ENCODE assay signal across 8 mouse cellular contexts in genomic region chr4:141766668-141767352, GRCm38 (mm10). TPM values are rescaled to one million over a fixed set of nuclear protein-coding genes. Genes with fewer than 3 reads are reported as not detected.
DNase-seq lines count a peak whose midpoint lies in the region; ATAC-seq and TF ChIP-seq lines count a peak whose summit lies in the region.

No protein-coding gene starts in this region.

- peak; percentile 18 for DNase-seq in cerebellum, adult 11 months
- DNase-seq in spleen, adult 2 months (ENCODE audit: low read depth in 1 of 2, low spot score in 2 of 2), result no peak
- DNase-seq in spleen, postnatal 10 days (ENCODE audit: low spot score in 2 of 2), result no peak
- no peak for DNase-seq in liver, embryonic 14.5 days (ENCODE audit: low read depth in 3 of 3, low spot score in 3 of 3)
- DNase-seq in urinary bladder, postnatal 36 days (ENCODE audit: low spot score in 2 of 2), result no peak
- no peak for DNase-seq in natural killer cell, adult 2 months (ENCODE audit: low spot score in 2 of 2)

- ATAC-seq in cerebellum, adult (ENCODE audit: insufficient number of reproducible peaks, low FRiP score, low TSS enrichment), result no peak
- peak; percentile 70 for ATAC-seq in hindbrain, embryonic 15.5 days (ENCODE audit: low FRiP score, low read depth)
- no peak; the same call in 1 of the 2 replicates for ATAC-seq in liver, embryonic 14.5 days (ENCODE audit: insufficient read depth)

- H3K9me3 ChIP-seq in hindbrain, embryonic 15.5 days, result no peaks in the 10 kb centered on the region
- no peaks in the 10 kb centered on the region for H3K9me3 ChIP-seq in liver, embryonic 14.5 days (ENCODE audit: control insufficient read depth, low read length)

- no peaks in the 10 kb centered on the region for H3K27me3 ChIP-seq in spleen, adult 2 months (ENCODE audit: control insufficient read depth, insufficient read depth, low read length)
- H3K27me3 ChIP-seq in hindbrain, embryonic 15.5 days, result no peaks in the 10 kb centered on the region
- H3K27me3 ChIP-seq in liver, embryonic 14.5 days (ENCODE audit: control insufficient read depth, insufficient read depth, low read length), result no peaks in the 10 kb centered on the region

- H3K36me3 ChIP-seq in spleen, adult 2 months (ENCODE audit: control insufficient read depth, insufficient read depth, low read length), result peaks cover 40% of the 10 kb centered on the region
- H3K36me3 ChIP-seq in hindbrain, embryonic 15.5 days, result peaks cover 71% of the 10 kb centered on the region
- H3K36me3 ChIP-seq in liver, embryonic 14.5 days (replicated peaks; ENCODE audit: control insufficient read depth, insufficient read depth, low read depth), result peaks cover 41% of the 10 kb centered on the region

- TF ChIP-seq EP300 in liver, embryonic 14.5 days (IDR thresholded peaks at IDR 0.05; ENCODE audit: low read depth), result no peak

- peak overlapping the region; percentile 8 for H3K4me2 ChIP-seq in hindbrain, embryonic 15.5 days
- peak overlapping the region; percentile 68 for H3K4me2 ChIP-seq in liver, embryonic 14.5 days (ENCODE audit: low read depth)

- peaks cover 2% of the 10 kb centered on the region; the same call in 1 of the 2 replicates for H3K4me1 ChIP-seq in spleen, adult 2 months (ENCODE audit: control insufficient read depth, insufficient read depth, insufficient read length)
- H3K4me1 ChIP-seq in hindbrain, embryonic 15.5 days (replicated peaks), result peaks cover 19% of the 10 kb centered on the region
- H3K4me1 ChIP-seq in liver, embryonic 14.5 days (replicated peaks; ENCODE audit: control insufficient read depth in 2 of 2, insufficient read depth in 2 of 2, low read length in 1 of 2), result peaks cover 48 to 55% of the 10 kb centered on the region in 2 experiments

- peak overlapping the region; percentile 46 for H3K27ac ChIP-seq in spleen, adult 2 months (ENCODE audit: insufficient read depth, low read length)
- peak overlapping the region; percentile 76 for H3K27ac ChIP-seq in hindbrain, embryonic 15.5 days (replicated peaks)
- peak overlapping the region; percentile 70 for H3K27ac ChIP-seq in liver, embryonic 14.5 days

- 70% methylated on average over 19 of the region's 19 CpGs for WGBS in spleen, adult 2 months
- 45% methylated on average over 19 of the region's 19 CpGs for WGBS in hindbrain, embryonic 15.5 days
- 67% methylated on average over 19 of the region's 19 CpGs for WGBS in liver, embryonic 14.5 days (ENCODE audit: insufficient replicate concordance)

- no peak for TF ChIP-seq CTCF in spleen, adult 2 months (IDR thresholded peaks at IDR 0.05; ENCODE audit: extremely low read depth, insufficient read depth, insufficient read length, insufficient replicate concordance)
- no peak for TF ChIP-seq CTCF in liver, embryonic 14.5 days (IDR thresholded peaks at IDR 0.05; ENCODE audit: low read depth)

- no peak overlapping the region for H3K9ac ChIP-seq in hindbrain, embryonic 15.5 days
- peak overlapping the region; percentile 29 for H3K9ac ChIP-seq in liver, embryonic 14.5 days (replicated peaks)

- H3K4me3 ChIP-seq in spleen, adult 2 months (ENCODE audit: extremely low read depth, insufficient read depth, insufficient read length), result no peak overlapping the region
- no peak overlapping the region for H3K4me3 ChIP-seq in hindbrain, embryonic 15.5 days
- peak overlapping the region; percentile 3 to 31; a peak in 3 of 4 replicates for H3K4me3 ChIP-seq in liver, embryonic 14.5 days (ENCODE audit: insufficient read depth in 1 of 2, low read depth in 2 of 2, low read length in 2 of 2)

- no peak for TF ChIP-seq POLR2A in spleen, adult 2 months (IDR thresholded peaks at IDR 0.05; ENCODE audit: low read depth, low read length)

RNA-seq across cellular contexts. Expression of gene Agmat, which starts 20.3 kb away (rescaled TPM):
- polyA plus RNA-seq in spleen, adult 2 months (2012; rRNA removed), result 0.15 and 0.18 TPM in 2 replicates
- 0.14 and 0.21 TPM in 2 replicates for polyA plus RNA-seq in hindbrain, embryonic 15.5 days (2015; fragmentation: Nextera tagmentation; extraction: Ambion mirVana)
- polyA plus RNA-seq in liver, embryonic 14.5 days (2012; rRNA removed), result 11.2 and 14.4 TPM in 2 replicates
- 18.1 and 18.7 TPM in 2 replicates for polyA plus RNA-seq in liver, embryonic 14.5 days (2014; fragmentation: Nextera tagmentation; extraction: Ambion mirVana)

RNA-seq across cellular contexts. Expression of gene Dnajc16, which starts 23.9 kb away (rescaled TPM):
- polyA plus RNA-seq in spleen, adult 2 months (2012; rRNA removed), result 6.6 and 8.0 TPM in 2 replicates
- polyA plus RNA-seq in hindbrain, embryonic 15.5 days (2015; fragmentation: Nextera tagmentation; extraction: Ambion mirVana), result 5.5 and 6.8 TPM in 2 replicates
- polyA plus RNA-seq in liver, embryonic 14.5 days (2012; rRNA removed), result 2.4 and 2.8 TPM in 2 replicates
- polyA plus RNA-seq in liver, embryonic 14.5 days (2014; fragmentation: Nextera tagmentation; extraction: Ambion mirVana), result 1.4 and 1.7 TPM in 2 replicates

RNA-seq across cellular contexts. Expression of gene Casp9, which starts 26.6 kb away (rescaled TPM):
- polyA plus RNA-seq in spleen, adult 2 months (2012; rRNA removed), result 18.4 and 25.1 TPM in 2 replicates
- polyA plus RNA-seq in hindbrain, embryonic 15.5 days (2015; fragmentation: Nextera tagmentation; extraction: Ambion mirVana), result 20.8 and 23.0 TPM in 2 replicates
- 7.5 and 7.6 TPM in 2 replicates for polyA plus RNA-seq in liver, embryonic 14.5 days (2012; rRNA removed)
- 5.8 and 6.5 TPM in 2 replicates for polyA plus RNA-seq in liver, embryonic 14.5 days (2014; fragmentation: Nextera tagmentation; extraction: Ambion mirVana)

RNA-seq across cellular contexts. Expression of gene Ddi2, which starts 43.6 kb away (rescaled TPM):
- polyA plus RNA-seq in spleen, adult 2 months (2012; rRNA removed), result 8.7 and 15.9 TPM in 2 replicates
- 13.8 and 15.1 TPM in 2 replicates for polyA plus RNA-seq in hindbrain, embryonic 15.5 days (2015; fragmentation: Nextera tagmentation; extraction: Ambion mirVana)
- 6.7 and 9.5 TPM in 2 replicates for polyA plus RNA-seq in liver, embryonic 14.5 days (2012; rRNA removed)
- 9.2 and 11.4 TPM in 2 replicates for polyA plus RNA-seq in liver, embryonic 14.5 days (2014; fragmentation: Nextera tagmentation; extraction: Ambion mirVana)

RNA-seq across cellular contexts. Expression of gene Cela2a, which starts 59.1 kb away (rescaled TPM):
- 18,445 and 18,883 TPM in 2 replicates for polyA plus RNA-seq in spleen, adult 2 months (2012; rRNA removed)
- polyA plus RNA-seq in hindbrain, embryonic 15.5 days (2015; fragmentation: Nextera tagmentation; extraction: Ambion mirVana), result 0.18 TPM in 1 of 2 replicates, not detected in the other
- not detected in 2 replicates for polyA plus RNA-seq in liver, embryonic 14.5 days (2012; rRNA removed)
- not detected in 2 replicates for polyA plus RNA-seq in liver, embryonic 14.5 days (2014; fragmentation: Nextera tagmentation; extraction: Ambion mirVana)

Comparison
In these comparisons a context has a peak if more than half of its experiments do, and no peak if none do; other contexts are left out.
1. H3K4me3 ChIP-seq: peak in liver, embryonic 14.5 days (2 of 2); none in spleen, adult 2 months (single experiment) and hindbrain, embryonic 15.5 days (single experiment).
2. RNA of gene Agmat, which starts 20.3 kb away (polyA plus RNA-seq): 11.2 to 18.7 TPM in liver, embryonic 14.5 days; 0.14 to 0.21 TPM in hindbrain, embryonic 15.5 days and 0.15 to 0.18 TPM in spleen, adult 2 months; every median in the first group is over 10 times any median in the second.
3. Peak in every context shown above with its lines, with median percentiles within 50 percentile points of each other: H3K27ac ChIP-seq.